Mouse (Mus musculus): ENCODE measurements at regions not wholly inside any gene's neighbourhood (a gene's known extent, or its start where the extent isn't known, plus 50 kb on each side); places are given as distances from the start of the nearest gene placed in this dataset.

DNA sequence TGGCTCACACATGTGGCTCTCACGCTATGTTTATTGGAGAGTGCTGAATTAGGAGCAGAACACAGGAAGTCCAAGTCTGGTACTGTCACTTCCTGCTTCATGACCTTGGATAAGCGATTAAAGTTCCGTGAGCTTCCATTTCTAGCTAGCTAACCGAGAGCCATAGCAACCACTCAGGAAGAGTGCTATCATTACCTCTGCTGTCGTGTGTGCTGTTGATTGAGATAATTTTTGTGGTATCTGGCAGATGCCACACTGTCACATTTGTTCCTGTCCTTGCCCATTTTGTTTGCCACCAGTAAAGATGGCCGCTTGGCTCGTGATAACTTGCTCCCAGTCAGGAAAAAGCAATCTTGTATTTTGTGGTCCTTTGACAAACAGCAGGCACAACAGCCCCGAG, 230.6 kb downstream of the Kcnrg start:
- 84% methylated on average over 8 of the region's 8 CpGs for WGBS
- Histone ChIP-seq H3K27me3 (ENCODE audit: control insufficient read depth, insufficient read depth, low read length) (no peaks in the 10 kb centered on the region), H3K36me3 (ENCODE audit: control insufficient read depth, insufficient read depth, low read length) (no peaks in the 10 kb centered on the region), H3K9me3 (ENCODE audit: control insufficient read depth, low read length) (no peaks in the 10 kb centered on the region), H3K4me1 (replicated peaks; ENCODE audit: control insufficient read depth, insufficient read depth, low read length) (no peaks in the 10 kb centered on the region), H3K27ac (ENCODE audit: low read depth, low read length) (no peak overlapping the region), H3K4me2 (replicated peaks; ENCODE audit: low read depth, low read length) (no peak overlapping the region), H3K9ac (ENCODE audit: low read depth, low read length) (no peak overlapping the region), H3K4me3 (ENCODE audit: low read depth, low read length) (no peak overlapping the region)
- ATAC-seq (ENCODE audit: low FRiP score), result no peak
- no peak for DNase-seq (ENCODE audit: low spot score)

GRCm38 (mm10) chr14:61842476-61842875, 235.2 kb downstream of the Kcnrg start:
- H3K9ac ChIP-seq (ENCODE audit: low read depth, low read length), result no peak overlapping the region
- H3K9me3 ChIP-seq (ENCODE audit: control insufficient read depth, low read length), result no peaks in the 10 kb centered on the region
- WGBS, result 86% methylated on average over 4 of the region's 4 CpGs
- H3K27ac ChIP-seq (ENCODE audit: low read depth, low read length), result no peak overlapping the region
- no peak for ATAC-seq (ENCODE audit: low FRiP score)
- no peak for DNase-seq (ENCODE audit: low spot score)
- H3K36me3 ChIP-seq (ENCODE audit: control insufficient read depth, insufficient read depth, low read length), result no peaks in the 10 kb centered on the region
- H3K4me1 ChIP-seq (replicated peaks; ENCODE audit: control insufficient read depth, insufficient read depth, low read length), result no peaks in the 10 kb centered on the region
- H3K27me3 ChIP-seq (ENCODE audit: control insufficient read depth, insufficient read depth, low read length), result no peaks in the 10 kb centered on the region
- no peak overlapping the region for H3K4me2 ChIP-seq (replicated peaks; ENCODE audit: low read depth, low read length)
- no peak overlapping the region for H3K4me3 ChIP-seq (ENCODE audit: low read depth, low read length)

DNA sequence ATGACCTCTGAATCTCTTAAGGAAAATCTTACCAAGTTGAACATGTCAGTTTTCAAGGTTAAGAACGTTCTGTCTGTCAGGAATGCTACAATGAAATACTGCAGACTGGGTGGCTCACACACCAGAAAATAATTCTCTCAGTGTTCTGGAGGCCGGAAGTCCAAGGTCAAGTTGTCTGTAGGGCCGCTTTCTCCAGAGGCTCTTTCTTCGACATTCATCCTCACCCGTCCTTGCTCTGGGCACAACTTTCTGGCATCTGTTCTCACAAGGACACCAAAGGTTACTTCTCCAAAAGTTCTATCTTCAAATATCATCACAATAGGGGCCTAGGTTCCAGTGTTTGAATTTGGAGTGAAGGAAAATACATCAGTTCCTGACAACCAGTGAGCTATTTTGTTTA, 239.2 kb downstream of the Kcnrg start:
- H3K4me2 ChIP-seq (replicated peaks; ENCODE audit: low read depth, low read length), result no peak overlapping the region
- 86% methylated on average over 5 of the region's 5 CpGs for WGBS
- no peak for DNase-seq (ENCODE audit: low spot score)
- ATAC-seq (ENCODE audit: low FRiP score), result no peak
- H3K4me1 ChIP-seq (replicated peaks; ENCODE audit: control insufficient read depth, insufficient read depth, low read length), result no peaks in the 10 kb centered on the region
- H3K9me3 ChIP-seq (ENCODE audit: control insufficient read depth, low read length), result no peaks in the 10 kb centered on the region
- H3K27me3 ChIP-seq (ENCODE audit: control insufficient read depth, insufficient read depth, low read length), result no peaks in the 10 kb centered on the region
- H3K9ac ChIP-seq (ENCODE audit: low read depth, low read length), result no peak overlapping the region
- no peak overlapping the region for H3K27ac ChIP-seq (ENCODE audit: low read depth, low read length)
- H3K36me3 ChIP-seq (ENCODE audit: control insufficient read depth, insufficient read depth, low read length), result no peaks in the 10 kb centered on the region
- no peak overlapping the region for H3K4me3 ChIP-seq (ENCODE audit: low read depth, low read length)

GRCm38 (mm10) chr14:61850244-61850643, 243.0 kb downstream of the Kcnrg start:
- H3K36me3 ChIP-seq (ENCODE audit: control insufficient read depth, insufficient read depth, low read length), result no peaks in the 10 kb centered on the region
- no peaks in the 10 kb centered on the region for H3K27me3 ChIP-seq (ENCODE audit: control insufficient read depth, insufficient read depth, low read length)
- DNase-seq (ENCODE audit: low spot score) (no peak), ATAC-seq (ENCODE audit: low FRiP score) (no peak)
- H3K9ac ChIP-seq (ENCODE audit: low read depth, low read length), result no peak overlapping the region
- no peaks in the 10 kb centered on the region for H3K9me3 ChIP-seq (ENCODE audit: control insufficient read depth, low read length)
- 86% methylated on average over 4 of the region's 4 CpGs for WGBS
- no peaks in the 10 kb centered on the region for H3K4me1 ChIP-seq (replicated peaks; ENCODE audit: control insufficient read depth, insufficient read depth, low read length)
- H3K27ac ChIP-seq (ENCODE audit: low read depth, low read length), result no peak overlapping the region
- no peak overlapping the region for H3K4me3 ChIP-seq (ENCODE audit: low read depth, low read length)
- no peak overlapping the region for H3K4me2 ChIP-seq (replicated peaks; ENCODE audit: low read depth, low read length)

DNA sequence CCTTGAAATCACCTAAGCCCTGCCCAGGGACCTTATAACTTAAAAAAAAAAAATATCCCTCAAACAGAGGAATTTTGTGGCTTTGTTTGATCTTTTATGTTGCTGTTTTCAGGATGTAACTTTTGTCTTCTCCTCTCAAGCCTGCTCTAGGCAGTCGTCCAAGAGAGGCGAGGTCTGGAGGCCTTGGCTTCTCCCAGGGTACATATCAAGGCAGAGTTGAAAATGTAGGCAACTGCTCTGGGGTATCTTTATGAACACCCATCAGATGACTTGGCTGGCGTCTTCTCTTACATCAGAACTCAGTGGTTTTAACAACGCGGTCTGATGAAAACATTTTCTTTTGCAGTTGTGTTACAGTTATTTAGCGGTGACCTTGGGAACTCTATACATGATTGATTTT, 250.4 kb downstream of the Kcnrg start:
- Histone ChIP-seq H3K4me3 (ENCODE audit: low read depth, low read length) (no peak overlapping the region), H3K9ac (ENCODE audit: low read depth, low read length) (no peak overlapping the region), H3K27me3 (ENCODE audit: control insufficient read depth, insufficient read depth, low read length) (no peaks in the 10 kb centered on the region), H3K27ac (ENCODE audit: low read depth, low read length) (no peak overlapping the region), H3K9me3 (ENCODE audit: control insufficient read depth, low read length) (no peaks in the 10 kb centered on the region), H3K4me1 (replicated peaks; ENCODE audit: control insufficient read depth, insufficient read depth, low read length) (no peaks in the 10 kb centered on the region), H3K36me3 (ENCODE audit: control insufficient read depth, insufficient read depth, low read length) (no peaks in the 10 kb centered on the region), H3K4me2 (replicated peaks; ENCODE audit: low read depth, low read length) (no peak overlapping the region)
- ATAC-seq (ENCODE audit: low FRiP score), result no peak
- no peak for DNase-seq (ENCODE audit: low spot score)
- whole genome bisulfite sequencing, result 91% methylated on average over 6 of the region's 6 CpGs

DNA sequence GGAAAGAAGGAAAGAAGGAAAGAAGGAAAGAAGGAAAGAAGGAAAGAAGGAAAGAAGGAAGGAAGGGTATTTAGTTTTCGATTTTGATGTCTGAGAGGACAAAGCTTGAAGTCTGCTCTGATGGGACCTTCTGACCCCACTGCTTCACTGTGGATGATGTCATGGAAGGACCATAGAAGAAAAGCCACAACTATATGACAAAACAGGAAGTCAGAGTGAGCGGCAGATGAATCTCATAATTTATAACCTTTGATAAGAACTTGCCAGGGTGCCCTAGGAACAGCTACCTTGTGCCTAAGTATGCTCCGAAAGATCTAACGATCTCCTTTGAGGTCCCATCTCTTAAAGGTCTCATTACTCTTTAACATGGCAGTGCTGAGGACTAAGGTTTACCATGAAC, 253.4 kb downstream of the Kcnrg start:
- no peaks in the 10 kb centered on the region for H3K4me1 ChIP-seq (replicated peaks; ENCODE audit: control insufficient read depth, insufficient read depth, low read length)
- no peak overlapping the region for H3K27ac ChIP-seq (ENCODE audit: low read depth, low read length)
- no peak for ATAC-seq (ENCODE audit: low FRiP score)
- WGBS, result 89% methylated on average over 4 of the region's 4 CpGs
- no peaks in the 10 kb centered on the region for H3K9me3 ChIP-seq (ENCODE audit: control insufficient read depth, low read length)
- H3K27me3 ChIP-seq (ENCODE audit: control insufficient read depth, insufficient read depth, low read length), result no peaks in the 10 kb centered on the region
- no peaks in the 10 kb centered on the region for H3K36me3 ChIP-seq (ENCODE audit: control insufficient read depth, insufficient read depth, low read length)
- H3K4me2 ChIP-seq (replicated peaks; ENCODE audit: low read depth, low read length), result no peak overlapping the region
- H3K9ac ChIP-seq (ENCODE audit: low read depth, low read length), result no peak overlapping the region
- no peak for DNase-seq (ENCODE audit: low spot score)
- no peak overlapping the region for H3K4me3 ChIP-seq (ENCODE audit: low read depth, low read length)

- H3K4me2 ChIP-seq (replicated peaks; ENCODE audit: low read depth, low read length), result no peak overlapping the region
- no peaks in the 10 kb centered on the region for H3K4me1 ChIP-seq (replicated peaks; ENCODE audit: control insufficient read depth, insufficient read depth, low read length)
- ATAC-seq (ENCODE audit: low FRiP score) (no peak), DNase-seq (ENCODE audit: low spot score) (no peak)
- WGBS, result 96% methylated on average over 8 of the region's 8 CpGs
- H3K9me3 ChIP-seq (ENCODE audit: control insufficient read depth, low read length), result no peaks in the 10 kb centered on the region
- no peaks in the 10 kb centered on the region for H3K27me3 ChIP-seq (ENCODE audit: control insufficient read depth, insufficient read depth, low read length)
- no peak overlapping the region for H3K9ac ChIP-seq (ENCODE audit: low read depth, low read length)
- H3K4me3 ChIP-seq (ENCODE audit: low read depth, low read length), result no peak overlapping the region
- no peak overlapping the region for H3K27ac ChIP-seq (ENCODE audit: low read depth, low read length)
- no peaks in the 10 kb centered on the region for H3K36me3 ChIP-seq (ENCODE audit: control insufficient read depth, insufficient read depth, low read length)
These were observed 254.2 kb downstream of the Kcnrg start for GRCm38 (mm10) chr14:61861357-61861958.

GRCm38 (mm10) chr14:61862931-61863330, 255.7 kb downstream of the Kcnrg start:
- Histone ChIP-seq H3K4me2 (replicated peaks; ENCODE audit: low read depth, low read length) (no peak overlapping the region), H3K4me3 (ENCODE audit: low read depth, low read length) (no peak overlapping the region), H3K27me3 (ENCODE audit: control insufficient read depth, insufficient read depth, low read length) (no peaks in the 10 kb centered on the region), H3K36me3 (ENCODE audit: control insufficient read depth, insufficient read depth, low read length) (no peaks in the 10 kb centered on the region), H3K9me3 (ENCODE audit: control insufficient read depth, low read length) (no peaks in the 10 kb centered on the region), H3K4me1 (replicated peaks; ENCODE audit: control insufficient read depth, insufficient read depth, low read length) (no peaks in the 10 kb centered on the region), H3K27ac (ENCODE audit: low read depth, low read length) (no peak overlapping the region), H3K9ac (ENCODE audit: low read depth, low read length) (no peak overlapping the region)
- no peak for DNase-seq (ENCODE audit: low spot score)
- no peak for ATAC-seq (ENCODE audit: low FRiP score)
- 92% methylated on average over 6 of the region's 6 CpGs for WGBS

- DNase-seq (ENCODE audit: low spot score) (no peak), ATAC-seq (ENCODE audit: low FRiP score) (no peak)
- Histone ChIP-seq H3K27me3 (ENCODE audit: control insufficient read depth, insufficient read depth, low read length) (no peaks in the 10 kb centered on the region), H3K4me2 (replicated peaks; ENCODE audit: low read depth, low read length) (no peak overlapping the region), H3K4me3 (ENCODE audit: low read depth, low read length) (no peak overlapping the region), H3K36me3 (ENCODE audit: control insufficient read depth, insufficient read depth, low read length) (no peaks in the 10 kb centered on the region), H3K9me3 (ENCODE audit: control insufficient read depth, low read length) (no peaks in the 10 kb centered on the region), H3K4me1 (replicated peaks; ENCODE audit: control insufficient read depth, insufficient read depth, low read length) (no peaks in the 10 kb centered on the region), H3K9ac (ENCODE audit: low read depth, low read length) (no peak overlapping the region), H3K27ac (ENCODE audit: low read depth, low read length) (no peak overlapping the region)
- 77% methylated on average over 2 of the region's 2 CpGs for WGBS
These were observed 256.2 kb downstream of the Kcnrg start for GRCm38 (mm10) chr14:61863475-61863874.

Data from hindbrain, embryonic 11.5 days (tissue).